Mouse (Mus musculus) thymus, adult 2 months (tissue): Measurements from ENCODE around the gene Tenm2.

ENCODE experiments used
- CTCF ChIP-seq: fragments of 200-500 bp; IDR thresholded peaks from 2 replicates; pipeline ENCODE4 v1.5.1; 2012; ENCODE audit warnings: mild to moderate bottlenecking, control low read depth, low read length, moderate library complexity, borderline replicate concordance; ENCODE audit not compliant: control insufficient read depth, poor library complexity, insufficient read depth; ENCODE audit errors: extremely low read depth
- POLR2A ChIP-seq: fragments of 200-500 bp; IDR thresholded peaks from 2 replicates; pipeline ENCODE4 v1.6.1; 2012; ENCODE audit warnings: mild to moderate bottlenecking, low read length, control low read depth, moderate library complexity; ENCODE audit not compliant: control insufficient read depth, poor library complexity, insufficient read depth; ENCODE audit errors: extremely low read depth

GRCm38 (mm10) chr11:37150011-37150410, 85.8 kb downstream of the Tenm2 start:
- TF ChIP-seq POLR2A: no peak
- TF ChIP-seq CTCF: no peak
